Mouse (Mus musculus) intestine, postnatal 0 days (tissue): ENCODE data around the gene Aim2. TPM values are rescaled to one million over a fixed set of nuclear protein-coding genes. Genes with fewer than 3 reads are reported as not detected.
A peak's percentile ranks its signal among the peaks of the same experiment; 100 is the strongest.

Experiments used
- ATAC-seq: fragments of 200-750 bp; cut with Nextera tagmentation; 2 replicates; pipeline ENCODE4 v1.8.0; 2017; ENCODE audit warnings: mild to moderate bottlenecking, moderate TSS enrichment, moderate library complexity
- H3K27ac ChIP-seq: fragments of 300-500 bp; sonication (generic); 2 replicates; pipeline ENCODE4 v1.5.1; 2014; ENCODE audit warnings: mild to moderate bottlenecking, low read depth, low read length, moderate library complexity
- H3K27me3 ChIP-seq: fragments of 300-500 bp; sonication (generic); replicated peaks from 2 replicates; pipeline ENCODE4 v1.6.1; 2014; ENCODE audit warnings: low read length, mixed read lengths; ENCODE audit not compliant: control insufficient read depth, insufficient read depth
- H3K36me3 ChIP-seq: fragments of 300-500 bp; sonication (generic); 2 replicates; pipeline ENCODE4 v1.6.1; 2014; ENCODE audit warnings: mild to moderate bottlenecking, moderate library complexity; ENCODE audit not compliant: control insufficient read depth, insufficient read depth
- H3K4me1 ChIP-seq: fragments of 300-500 bp; sonication (generic); replicated peaks from 2 replicates; pipeline ENCODE4 v1.6.1; 2014; ENCODE audit warnings: antibody characterized with exemption, low read length, mixed read lengths; ENCODE audit not compliant: control insufficient read depth, insufficient read depth
- H3K4me2 ChIP-seq: fragments of 300-500 bp; sonication (generic); replicated peaks from 2 replicates; pipeline ENCODE4 v1.6.1; 2014; ENCODE audit warnings: low read depth, mild to moderate bottlenecking, moderate library complexity
- H3K4me3 ChIP-seq: fragments of 300-500 bp; sonication (generic); 2 replicates; pipeline ENCODE4 v1.5.1; 2014; ENCODE audit warnings: low read depth, low read length
- H3K9ac ChIP-seq: fragments of 300-500 bp; sonication (generic); 2 replicates; pipeline ENCODE4 v1.6.1; 2014; ENCODE audit warnings: mild to moderate bottlenecking, low read depth, low read length
- H3K9me3 ChIP-seq: fragments of 300-500 bp; sonication (generic); 2 replicates; pipeline ENCODE4 v1.6.1; 2016; ENCODE audit warnings: mixed run types; ENCODE audit not compliant: control insufficient read depth
- CTCF ChIP-seq: sonication (generic); IDR thresholded peaks from 2 replicates; pipeline ENCODE4 v1.5.1; 2016; ENCODE audit warnings: low read depth, mild to moderate bottlenecking, control low read depth, antibody characterized with exemption, moderate library complexity
- WGBS: fragments of 180-500 bp; shearing (Covaris S2); extraction: QIAGEN DNeasy Blood & Tissue Kit; methylation state at CpG from one replicate; pipeline ENCODE4 v1.1.7; 2014; 5-methylcytosine and 5-hydroxymethylcytosine counted together
- polyA plus RNA-seq: library from polyadenylated mRNA; unstranded; fragments of >200 nt; fragmentation: Nextera tagmentation; extraction: Ambion mirVana; gene quantifications from 2 replicates; pipeline ENCODE4 v1.2.1, GENCODE M21; 2015

Aim2 gene
- polyA plus RNA-seq, 1 experiment from 2014 or later = 3.1 TPM

- Histone ChIP-seq H3K4me2 (no peak overlapping the region), H3K4me3 (no peak overlapping the region), H3K4me1 (no peaks in the 10 kb centered on the region), H3K9ac (no peak overlapping the region), H3K9me3 (no peaks in the 10 kb centered on the region), H3K27me3 (no peaks in the 10 kb centered on the region), H3K36me3 (no peaks in the 10 kb centered on the region), H3K27ac (no peak overlapping the region)
- no peak for ATAC-seq
- TF ChIP-seq CTCF = no peak
- WGBS = 64% methylated on average over 6 of the region's 6 CpGs
Observed at GRCm38 (mm10) chr1:173322249-173322627, 28.4 kb upstream of the Aim2 start.

DNA sequence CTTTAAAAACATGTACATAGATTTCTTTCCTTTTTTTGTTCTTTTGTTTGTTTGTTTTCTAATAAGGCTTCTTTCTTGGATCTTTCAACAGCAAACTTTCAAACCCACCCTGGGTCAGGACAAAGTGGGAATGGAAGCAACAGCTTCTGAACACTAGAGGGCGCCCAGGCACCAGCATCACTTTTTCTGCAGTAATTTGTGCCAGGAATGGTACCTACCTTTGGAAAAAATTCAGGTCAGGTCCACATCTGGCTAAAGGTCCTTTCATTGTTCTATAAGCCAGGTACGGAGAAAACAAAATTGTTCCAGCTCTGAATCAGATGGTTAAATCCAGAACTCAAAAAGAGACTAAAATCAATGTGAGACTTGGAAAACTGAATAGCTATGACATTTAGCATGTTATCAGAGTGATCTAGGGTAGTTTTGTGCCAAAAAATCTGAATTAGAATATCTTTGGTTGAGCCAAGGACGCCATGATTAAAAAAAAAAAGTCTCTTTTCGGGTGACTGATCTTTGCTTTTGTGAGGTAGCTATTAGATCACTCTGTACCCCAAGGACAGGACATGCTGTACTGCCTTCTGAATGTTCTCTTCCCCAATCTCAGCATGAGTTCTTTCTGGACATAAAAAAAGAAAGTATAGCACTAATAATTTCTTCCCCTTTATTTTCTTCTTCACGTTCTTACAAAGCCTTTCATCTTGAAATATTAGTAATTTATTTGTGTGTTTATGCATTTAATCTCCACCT, 26.7 kb upstream of the Aim2 start:
- TF ChIP-seq CTCF = peak; percentile 75
- Histone ChIP-seq H3K36me3 (no peaks in the 10 kb centered on the region), H3K27me3 (no peaks in the 10 kb centered on the region), H3K4me2 (no peak overlapping the region), H3K4me1 (no peaks in the 10 kb centered on the region), H3K9me3 (no peaks in the 10 kb centered on the region), H3K4me3 (no peak overlapping the region), H3K27ac (no peak overlapping the region), H3K9ac (no peak overlapping the region)
- no peak for ATAC-seq
- 29% methylated on average over 5 of the region's 5 CpGs for WGBS

GRCm38 (mm10) chr1:173324961-173325360, 25.7 kb upstream of the Aim2 start:
- no peak for TF ChIP-seq CTCF
- Histone ChIP-seq H3K9ac (no peak overlapping the region), H3K4me2 (no peak overlapping the region), H3K4me1 (no peaks in the 10 kb centered on the region), H3K4me3 (no peak overlapping the region), H3K9me3 (no peaks in the 10 kb centered on the region), H3K27ac (no peak overlapping the region), H3K36me3 (no peaks in the 10 kb centered on the region), H3K27me3 (no peaks in the 10 kb centered on the region)
- ATAC-seq = no peak
- 67% methylated on average over 4 of the region's 4 CpGs for WGBS

DNA sequence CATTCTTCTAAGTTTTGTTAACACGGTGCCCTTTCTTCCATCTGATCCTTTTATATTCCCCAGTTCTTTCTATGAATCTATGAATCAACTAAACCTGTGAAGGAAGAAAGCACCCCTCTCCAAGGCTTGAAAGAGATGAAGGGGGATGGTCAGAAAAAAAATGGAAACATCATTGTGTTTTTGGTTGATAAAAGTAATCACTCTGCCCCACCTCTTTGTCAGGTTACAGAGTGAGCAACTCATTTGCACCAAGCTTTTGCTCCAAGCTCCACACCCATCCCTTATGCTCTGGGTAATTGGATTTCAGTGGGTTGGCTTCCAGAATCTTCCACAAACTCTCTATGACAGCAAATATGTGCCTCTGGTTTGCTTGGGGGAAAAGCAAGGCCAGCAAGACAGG, 25.3 kb upstream of the Aim2 start:
- Histone ChIP-seq H3K36me3 (no peaks in the 10 kb centered on the region), H3K27ac (no peak overlapping the region), H3K4me1 (no peaks in the 10 kb centered on the region), H3K4me2 (no peak overlapping the region), H3K4me3 (no peak overlapping the region), H3K27me3 (no peaks in the 10 kb centered on the region), H3K9ac (no peak overlapping the region), H3K9me3 (no peaks in the 10 kb centered on the region)
- ATAC-seq = no peak
- WGBS = 95% methylated on average over 1 of the region's 1 CpGs
- no peak for TF ChIP-seq CTCF

GRCm38 (mm10) chr1:173326552-173326951, 24.1 kb upstream of the Aim2 start:
- H3K36me3 ChIP-seq = no peaks in the 10 kb centered on the region
- 31% methylated on average over 1 of the region's 1 CpGs for WGBS
- H3K9ac ChIP-seq = no peak overlapping the region
- H3K4me2 ChIP-seq = no peak overlapping the region
- ATAC-seq = no peak
- H3K4me3 ChIP-seq = no peak overlapping the region
- H3K4me1 ChIP-seq = no peaks in the 10 kb centered on the region
- H3K27ac ChIP-seq = no peak overlapping the region
- H3K9me3 ChIP-seq = no peaks in the 10 kb centered on the region
- H3K27me3 ChIP-seq = no peaks in the 10 kb centered on the region
- no peak for TF ChIP-seq CTCF

DNA sequence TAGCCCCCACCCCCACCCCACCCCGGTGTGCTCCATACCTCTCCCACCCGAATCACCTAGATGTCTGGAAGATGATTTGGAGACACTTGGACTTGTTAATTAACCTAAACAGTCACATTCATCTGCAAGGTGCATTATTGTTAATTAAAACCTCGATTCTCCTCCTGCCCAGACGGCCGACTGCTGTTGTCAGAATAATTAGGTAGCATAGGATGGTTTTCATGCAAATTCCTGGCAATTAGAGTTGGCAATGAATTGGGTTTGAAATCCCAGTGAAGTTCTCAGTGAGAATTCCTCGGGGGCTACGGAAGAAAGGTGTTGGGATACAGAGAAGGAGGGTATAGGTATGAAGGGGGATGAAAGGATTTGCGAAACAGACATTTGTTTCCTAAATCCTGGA, 22.2 kb upstream of the Aim2 start:
- ATAC-seq = no peak

More for the DNA sequence above, 22.2 kb upstream of the Aim2 start:
- Histone ChIP-seq H3K27ac (no peak overlapping the region), H3K9me3 (no peaks in the 10 kb centered on the region), H3K4me3 (no peak overlapping the region), H3K9ac (no peak overlapping the region), H3K4me2 (no peak overlapping the region), H3K4me1 (no peaks in the 10 kb centered on the region), H3K27me3 (no peaks in the 10 kb centered on the region), H3K36me3 (no peaks in the 10 kb centered on the region)
- WGBS = 82% methylated on average over 8 of the region's 8 CpGs
- TF ChIP-seq CTCF = no peak
